In the genomic region with DNA sequence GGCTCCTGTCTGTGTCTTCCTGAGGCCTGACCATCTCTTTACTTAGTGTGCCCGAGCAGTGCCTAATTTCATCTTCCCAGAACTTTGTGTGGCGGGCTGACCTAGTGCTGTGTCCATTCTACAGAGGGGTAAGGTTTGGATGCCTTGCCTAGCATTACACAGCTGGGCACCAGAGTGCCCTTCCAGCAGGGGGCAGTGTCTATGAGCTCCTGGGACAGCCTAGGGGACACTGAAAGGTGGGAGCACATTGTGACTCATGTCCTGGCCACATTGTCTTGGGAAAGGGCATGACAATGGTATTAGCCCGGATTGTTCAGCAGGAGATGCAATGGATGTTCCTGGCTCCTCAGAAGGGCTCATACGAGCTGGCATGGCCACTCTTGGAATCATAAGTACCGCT, we compare ENCODE assay signal across 10 mouse cellular contexts. TPM values are rescaled to one million over a fixed set of nuclear protein-coding genes. Genes with fewer than 3 reads are reported as not detected.
DNase-seq lines count a peak whose midpoint lies in the region; TF ChIP-seq lines count a peak whose summit lies in the region.
"Had no signal": no experiment of that assay in that cellular context is flagged by ENCODE, and none has a peak within 500 bp of the region (broad histone marks: within the 10 kb centered on the region; RNA-seq: fewer than 3 reads in every experiment).

No protein-coding gene starts in this region.

- H3K9me3 ChIP-seq in heart, embryonic 10.5 days = no peaks in the 10 kb centered on the region
- H3K9me3 ChIP-seq: neural tube, embryonic 13.5 days had no signal

- no peak overlapping the region for H3K4me3 ChIP-seq in heart, embryonic 10.5 days
- no peak overlapping the region for H3K4me3 ChIP-seq in bone marrow, adult 2 months (replicated peaks; ENCODE audit: control insufficient read depth, low read depth, low read length)
- H3K4me3 ChIP-seq: neural tube, embryonic 13.5 days had no signal

- DNase-seq in heart, adult 11 months = peak; percentile 96
- DNase-seq in heart, embryonic 10.5 days (ENCODE audit: low spot score) = no peak
- DNase-seq in B cell, adult 2 months = peak; percentile 42 to 48
- DNase-seq in lung, postnatal 4 days = peak; percentile 59 to 71
- no peak for DNase-seq in cerebellum, postnatal 10 days
- no peak for DNase-seq in cerebellum, adult 11 months
- no peak for DNase-seq in right cerebral cortex, adult 18-20 months
- DNase-seq: layer of hippocampus, postnatal 36 days had no signal

- no peaks in the 10 kb centered on the region for H3K36me3 ChIP-seq in heart, embryonic 10.5 days
- H3K36me3 ChIP-seq: neural tube, embryonic 13.5 days had no signal

- peak; percentile 81 for TF ChIP-seq CTCF in bone marrow, adult 2 months (IDR thresholded peaks at IDR 0.05; ENCODE audit: control insufficient read depth, insufficient read depth, low read length)

- peaks cover 19% of the 10 kb centered on the region for H3K27me3 ChIP-seq in heart, embryonic 10.5 days (ENCODE audit: insufficient read depth, poor library complexity, severe bottlenecking)

- peaks cover 30% of the 10 kb centered on the region for H3K4me1 ChIP-seq in heart, embryonic 10.5 days
- H3K4me1 ChIP-seq in bone marrow, adult 2 months (ENCODE audit: control insufficient read depth, insufficient read depth, low read length) = peaks cover 2% of the 10 kb centered on the region; the same call in 1 of the 2 replicates

- TF ChIP-seq POLR2A in bone marrow, adult 2 months (IDR thresholded peaks at IDR 0.05; ENCODE audit: borderline replicate concordance, control insufficient read depth, low read depth, low read length) = no peak

- no peak overlapping the region for H3K27ac ChIP-seq in heart, embryonic 10.5 days
- H3K27ac ChIP-seq in bone marrow, adult 2 months (ENCODE audit: control insufficient read depth, insufficient read depth, low read depth, low read length, poor library complexity) = no peak overlapping the region
- H3K27ac ChIP-seq: neural tube, embryonic 13.5 days had no signal

- 79% methylated on average over 5 of the region's 5 CpGs for WGBS in heart, embryonic 10.5 days
- 73% methylated on average over 5 of the region's 5 CpGs for WGBS in bone marrow, adult 2 months

RNA-seq across cellular contexts. Expression of a gene that starts 7.8 kb away (rescaled TPM):
- 0.65 and 0.98 TPM in 2 replicates for polyA plus RNA-seq in heart, embryonic 10.5 days (2016; fragmentation: Nextera tagmentation; extraction: Ambion mirVana)
- polyA plus RNA-seq in bone marrow, adult 2 months (2011; ENCODE audit: insufficient read depth, insufficient read length, low replicate concordance, missing spikeins) = 1.7 and 5.6 TPM in 2 replicates

RNA-seq across cellular contexts. Expression of a gene that starts 14.6 kb away (rescaled TPM):
- 37.8 and 40.4 TPM in 2 replicates for polyA plus RNA-seq in heart, embryonic 10.5 days (2016; fragmentation: Nextera tagmentation; extraction: Ambion mirVana)
- 12.4 and 23.2 TPM in 2 replicates for polyA plus RNA-seq in bone marrow, adult 2 months (2011; ENCODE audit: insufficient read depth, insufficient read length, low replicate concordance, missing spikeins)

RNA-seq across cellular contexts. Expression of a gene that starts 20.9 kb away (rescaled TPM):
- polyA plus RNA-seq in heart, embryonic 10.5 days (2016; fragmentation: Nextera tagmentation; extraction: Ambion mirVana) = 33.6 and 35.3 TPM in 2 replicates
- polyA plus RNA-seq in bone marrow, adult 2 months (2011; ENCODE audit: insufficient read depth, insufficient read length, low replicate concordance, missing spikeins) = 18.4 and 63.5 TPM in 2 replicates

RNA-seq across cellular contexts. Expression of a gene that starts 42.4 kb away (rescaled TPM):
- polyA plus RNA-seq in heart, embryonic 10.5 days (2016; fragmentation: Nextera tagmentation; extraction: Ambion mirVana) = 0.09 TPM in 1 of 2 replicates, not detected in the other
- not detected in 2 replicates for polyA plus RNA-seq in bone marrow, adult 2 months (2011; ENCODE audit: insufficient read depth, insufficient read length, low replicate concordance, missing spikeins)
- polyA plus RNA-seq: neural tube, embryonic 13.5 days had no signal

RNA-seq across cellular contexts. Expression of a gene that starts 52.4 kb away (rescaled TPM):
- polyA plus RNA-seq in heart, embryonic 10.5 days (2016; fragmentation: Nextera tagmentation; extraction: Ambion mirVana) = 0.20 TPM in 1 of 2 replicates, not detected in the other
- polyA plus RNA-seq in bone marrow, adult 2 months (2011; ENCODE audit: insufficient read depth, insufficient read length, low replicate concordance, missing spikeins) = 0.45 TPM in 1 of 2 replicates, not detected in the other
- polyA plus RNA-seq: neural tube, embryonic 13.5 days had no signal

Comparison
In these comparisons a context has a peak if more than half of its experiments do, and no peak if none do; other contexts are left out.
1. DNase-seq: peak in heart, adult 11 months (single experiment), B cell, adult 2 months (2 of 2) and lung, postnatal 4 days (2 of 2); none in heart, embryonic 10.5 days (single experiment), cerebellum, postnatal 10 days (0 of 2), cerebellum, adult 11 months (single experiment) and right cerebral cortex, adult 18-20 months (single experiment).